Mouse (Mus musculus) T-helper 1 cell (primary cell): ENCODE measurements around the gene Gm44502.

ENCODE experiments used
- in situ Hi-C: fragments of 300-600 bp; cut with MboI, MseI; formaldehyde crosslinking; loops from one replicate; pipeline ENCODE4 v1.15.1; 2025; ENCODE audit warnings: high pct_unique_total_duplicates

Gm44502 gene

GRCm38 (mm10) chr15:89402471-89402870 lies 27.0 kb downstream of the Gm44502 start:
- in situ Hi-C loops = no loop called here

- in situ Hi-C loops = no loop called here
Measured at GRCm38 (mm10) chr15:89399716-89400115, 29.8 kb downstream of the Gm44502 start.

GRCm38 (mm10) chr15:89398146-89398545 lies 31.4 kb downstream of the Gm44502 start:
- in situ Hi-C loops = no loop called here

DNA sequence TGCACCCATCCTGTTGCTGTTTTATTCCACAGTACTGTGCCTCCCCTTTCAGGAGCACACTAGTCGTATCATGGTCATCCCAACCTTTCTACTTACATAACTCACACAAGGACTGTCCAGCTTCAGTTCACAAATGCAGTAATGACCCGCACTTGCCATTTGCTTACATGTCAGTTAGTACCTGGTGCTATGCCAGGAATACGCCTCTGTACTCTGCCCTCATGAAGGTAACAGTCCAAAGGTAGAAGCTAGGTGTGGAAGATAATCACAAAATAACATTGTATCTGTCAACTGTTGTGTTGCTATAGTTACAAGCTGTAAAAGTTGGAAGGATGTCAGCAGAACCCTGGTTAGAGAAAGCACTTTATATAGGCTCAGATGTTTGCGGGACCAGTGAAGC lies 32.6 kb downstream of the Gm44502 start:
- in situ Hi-C loops = no loop called here

DNA sequence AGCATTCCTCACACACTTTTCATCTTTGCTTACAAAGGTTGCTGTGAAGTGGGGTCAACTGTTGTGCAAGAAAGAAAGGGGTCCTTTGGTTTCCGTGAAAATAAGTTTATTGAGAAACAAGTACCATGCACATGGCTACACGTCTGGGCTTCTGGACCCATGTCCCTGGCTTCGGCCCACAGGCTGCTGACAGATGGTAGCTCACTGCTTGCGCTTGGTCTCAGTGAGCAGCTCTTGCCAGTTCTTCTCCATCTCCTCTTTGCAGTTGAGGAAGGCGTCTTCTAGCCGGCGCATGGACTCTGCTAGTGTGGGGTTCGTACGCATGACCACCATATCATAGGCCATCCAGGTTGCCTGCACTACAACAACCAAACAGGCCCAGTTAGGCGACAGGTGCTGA lies 39.4 kb downstream of the Gm44502 start:
- in situ Hi-C loops = no loop called here

DNA sequence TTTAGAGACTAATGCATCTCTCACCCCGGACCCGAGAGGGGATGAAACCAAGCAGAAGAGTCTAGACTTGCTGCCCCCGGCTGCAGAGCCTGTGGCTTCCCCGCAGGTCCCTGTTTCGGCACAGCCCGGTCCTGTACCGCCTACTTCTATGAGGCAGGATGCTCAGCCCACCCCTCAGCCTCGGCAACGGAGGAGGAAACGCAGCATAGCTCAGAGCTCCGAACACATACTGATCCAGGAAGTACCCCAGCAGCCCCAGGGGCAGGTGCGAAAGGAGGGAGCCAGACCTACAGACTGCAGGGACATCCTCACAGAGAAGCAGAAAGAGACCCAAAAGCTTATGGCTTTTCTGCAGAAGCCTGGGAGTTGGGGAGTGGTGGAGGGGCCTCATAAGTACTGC lies 42.4 kb downstream of the Gm44502 start:
- in situ Hi-C loops = no loop called here

DNA sequence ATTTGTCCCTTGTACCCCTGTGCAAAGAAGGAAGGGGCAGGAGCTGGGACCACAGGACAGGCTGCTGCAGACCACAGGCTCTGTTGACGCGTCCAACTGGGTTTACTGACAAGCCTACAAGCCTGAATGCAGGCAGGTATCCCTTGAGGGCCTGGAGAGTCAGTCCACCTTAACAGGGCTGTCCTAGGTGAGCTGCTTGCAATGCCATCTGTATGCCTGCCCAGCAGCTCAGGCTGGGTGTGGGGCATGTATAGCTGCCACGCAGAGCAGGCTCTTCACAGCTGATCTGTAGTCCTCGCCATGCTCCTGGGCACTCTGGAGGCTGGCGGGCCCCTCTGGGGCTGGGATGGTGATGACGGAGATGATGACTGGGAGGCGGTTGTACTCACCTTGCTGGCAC lies 44.9 kb downstream of the Gm44502 start, which contains the start of gene Klhdc7b:
Gene Klhdc7b, plus strand, starts transcription at position 301 of the 400 bp plus-strand sequence.
- in situ Hi-C loops = no loop called here

- in situ Hi-C loops = no loop called here
Measured at GRCm38 (mm10) chr15:89379429-89379828, 50.1 kb downstream of the Gm44502 start.

DNA sequence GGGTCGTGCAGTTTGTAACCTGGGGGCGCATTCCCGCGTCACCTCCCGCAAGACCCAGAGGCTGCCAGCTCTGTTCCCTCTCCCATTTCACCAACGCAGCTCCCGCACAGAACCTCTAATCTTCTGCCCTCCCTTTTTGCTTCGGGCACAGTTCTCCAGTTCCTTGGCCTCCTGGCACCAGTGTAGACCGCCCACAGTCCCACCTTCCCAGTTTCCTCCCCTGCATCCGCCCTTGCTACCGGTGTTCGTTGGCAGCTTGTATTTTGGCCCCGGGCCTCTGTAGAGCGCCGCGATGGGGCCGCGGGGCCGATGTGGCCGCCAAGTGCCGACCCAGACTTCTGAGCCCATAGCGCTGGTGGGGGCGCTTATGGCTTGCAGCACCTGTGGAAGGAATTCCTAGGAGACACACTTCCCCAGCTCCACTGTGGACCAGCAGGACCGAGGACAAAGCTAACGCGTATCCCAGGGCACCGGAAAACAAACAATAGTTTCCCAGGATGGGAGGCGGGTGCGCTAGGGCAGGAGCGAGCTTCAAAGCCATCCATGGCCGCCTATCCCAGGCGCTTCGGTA lies 50.6 kb downstream of the Gm44502 start, which contains the start of gene Odf3b:
Gene Odf3b, minus strand, starts transcription at position 452 of the 571 bp plus-strand sequence.
- in situ Hi-C loops = no loop called here

- in situ Hi-C loops = no loop called here
Measured at GRCm38 (mm10) chr15:89377938-89378828, 51.3 kb downstream of the Gm44502 start.

DNA sequence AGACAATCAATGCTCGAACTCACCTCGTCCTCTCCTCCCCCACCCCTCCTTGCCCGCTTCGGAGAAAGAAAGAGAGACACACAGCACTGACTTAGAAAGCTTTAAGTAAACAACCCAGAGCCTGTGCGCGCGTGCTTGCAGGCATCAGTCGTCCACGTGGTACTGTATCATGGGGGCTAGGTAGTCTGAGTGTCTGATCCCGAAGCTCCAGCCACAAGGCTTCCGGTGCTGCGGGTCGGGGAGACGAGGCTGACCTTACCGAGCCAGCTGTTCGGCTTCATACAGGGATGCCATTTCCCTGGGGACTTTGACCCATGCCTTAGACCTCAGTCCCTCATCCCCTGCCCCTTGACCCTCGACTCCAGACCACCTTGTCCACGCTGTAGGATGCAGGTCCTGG lies 52.1 kb downstream of the Gm44502 start:
- in situ Hi-C loops = no loop called here

- in situ Hi-C loops = no loop called here
Measured at GRCm38 (mm10) chr15:89376957-89377356, 52.5 kb downstream of the Gm44502 start, which contains the start of gene Tymp. Tymp (minus strand) TSS chr15:89377039.

DNA sequence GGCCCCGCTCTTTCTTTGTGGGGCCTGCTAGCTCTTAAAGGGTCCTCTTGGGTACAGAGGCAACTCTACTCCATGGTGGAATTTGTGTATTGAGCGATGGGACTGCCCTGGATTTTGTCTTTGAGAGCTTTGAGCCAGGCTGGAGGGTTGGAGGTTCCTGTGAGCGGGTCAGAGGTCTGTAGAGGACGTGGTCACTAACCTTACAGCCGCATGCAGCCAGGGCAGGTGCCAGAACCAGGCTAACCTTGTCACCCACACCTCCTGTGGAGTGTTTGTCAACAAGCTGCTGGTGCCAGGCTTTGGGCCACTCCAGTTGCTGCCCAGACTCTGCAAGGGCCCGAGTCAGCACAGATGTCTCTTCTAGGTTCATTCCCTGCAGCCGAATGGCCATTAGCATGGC lies 53.5 kb downstream of the Gm44502 start:
- in situ Hi-C loops = no loop called here

DNA sequence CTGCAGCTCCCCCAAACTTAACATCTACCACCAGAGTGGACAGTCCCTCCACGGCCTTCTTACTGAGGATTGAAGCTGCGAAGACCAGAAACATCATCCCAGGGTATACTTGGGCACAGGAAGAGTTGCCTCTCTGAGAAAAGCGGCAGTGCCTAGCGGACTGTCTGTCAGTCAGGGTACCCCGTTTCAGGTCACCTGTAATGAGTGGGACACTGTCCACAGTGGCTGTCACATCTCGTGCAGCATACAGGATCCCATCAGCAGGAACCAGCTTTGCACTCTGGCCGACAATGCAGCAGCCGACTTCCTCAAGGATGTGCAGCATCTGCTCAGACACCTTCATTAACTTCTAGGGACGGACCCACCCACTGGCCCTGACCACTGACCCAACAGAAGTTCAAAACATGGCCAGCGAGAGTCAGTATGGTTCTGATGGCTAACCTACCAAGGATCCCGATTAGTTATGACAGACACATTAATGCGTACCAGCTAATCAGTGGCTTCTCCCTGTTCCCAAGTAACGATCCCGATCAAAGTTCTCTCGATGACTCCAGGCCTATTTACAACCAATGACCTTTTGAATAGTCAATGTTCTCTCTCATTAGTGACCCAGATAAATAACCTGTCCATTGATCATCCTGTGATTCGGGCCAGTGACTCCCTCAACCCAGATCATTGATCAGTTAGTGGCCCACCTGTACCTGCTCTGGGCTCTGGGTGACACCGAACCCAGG lies 54.5 kb downstream of the Gm44502 start:
- in situ Hi-C loops = loop anchor here (5.0 kb wide), 1 partner anchor 52 kb away; the partner anchor contains the start of genes C730034F03Rik, Chkb, Cpt1b and Gm44502

GRCm38 (mm10) chr15:89374340-89374739 lies 55.2 kb downstream of the Gm44502 start:
- in situ Hi-C loops = loop anchor here (5.0 kb wide), 1 partner anchor 53 kb away; the partner anchor contains the start of genes C730034F03Rik, Chkb, Cpt1b and Gm44502

DNA sequence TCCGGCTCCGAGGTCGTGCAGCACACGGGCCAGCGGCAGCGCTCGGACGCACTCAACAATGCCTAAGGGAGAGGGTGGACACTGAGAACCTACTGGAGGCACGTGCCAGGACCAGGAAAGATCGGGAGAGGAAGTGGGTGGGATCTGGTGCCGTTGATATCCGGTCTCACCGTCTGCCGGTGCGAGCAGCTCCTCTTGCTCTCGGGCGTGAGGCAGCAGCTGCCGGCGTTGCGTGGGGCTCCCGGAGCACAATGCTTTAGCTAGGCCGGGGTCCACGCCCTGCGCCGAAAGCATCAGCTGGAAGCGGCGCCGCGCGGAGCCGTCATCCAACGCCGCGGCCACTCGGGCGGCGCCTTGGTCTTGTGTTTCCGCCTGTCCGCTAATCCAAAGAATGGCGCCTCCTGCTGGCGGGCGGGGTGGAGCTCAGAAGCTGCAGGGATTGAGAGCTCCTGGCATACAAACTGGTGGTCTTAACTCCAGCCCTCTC lies 55.7 kb downstream of the Gm44502 start, which contains the start of gene Sco2:
Gene Sco2, minus strand, starts transcription at position 85 of the 487 bp plus-strand sequence.
- in situ Hi-C loops = loop anchor here (5.0 kb wide), 1 partner anchor 53 kb away; the partner anchor contains the start of genes C730034F03Rik, Chkb, Cpt1b and Gm44502

GRCm38 (mm10) chr15:89373027-89373761 lies 56.3 kb downstream of the Gm44502 start:
- in situ Hi-C loops = loop anchor here (5.0 kb wide), 1 partner anchor 54 kb away; the partner anchor contains the start of genes C730034F03Rik, Chkb, Cpt1b and Gm44502

DNA sequence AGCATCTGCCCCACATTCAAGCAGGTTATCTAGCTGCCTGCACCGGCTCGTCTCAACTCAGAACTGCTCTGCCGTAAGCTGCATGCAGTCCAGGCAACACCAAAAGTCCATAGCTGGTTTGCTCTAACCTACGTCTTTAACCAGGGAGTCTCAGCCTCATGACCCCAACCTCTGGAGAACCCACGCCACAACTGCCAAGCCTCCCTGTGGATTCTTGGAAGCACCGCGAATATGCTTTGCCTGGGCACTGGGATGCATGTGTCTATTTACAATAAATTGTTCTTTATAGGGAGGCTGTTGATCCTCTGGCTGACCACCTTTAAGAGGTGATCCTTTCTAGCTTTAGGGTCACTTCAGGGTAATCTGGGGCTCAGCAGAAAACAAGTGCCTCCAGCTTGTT lies 57.0 kb downstream of the Gm44502 start:
- in situ Hi-C loops = loop anchor here (5.0 kb wide), 1 partner anchor 55 kb away; the partner anchor contains the start of genes C730034F03Rik, Chkb, Cpt1b and Gm44502

DNA sequence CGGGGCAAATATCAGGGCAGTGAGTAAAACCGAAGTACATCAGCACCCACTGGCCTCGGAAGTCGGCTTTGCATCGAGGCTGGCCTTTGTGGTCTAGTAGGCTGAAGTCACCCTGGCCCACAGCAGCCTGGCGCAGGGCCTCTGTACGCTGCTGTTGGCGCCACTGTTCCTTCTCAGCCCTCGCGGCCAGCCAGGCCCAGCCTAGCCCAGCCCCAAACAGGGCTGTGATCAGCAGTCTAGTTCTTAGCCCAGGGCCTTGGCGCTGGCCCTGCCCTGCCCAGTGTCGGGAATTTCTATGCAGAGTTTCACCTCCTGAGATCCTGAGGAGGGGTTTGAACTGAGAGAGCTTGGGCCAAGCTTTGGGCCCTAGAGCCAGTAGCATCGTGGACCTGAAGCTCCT lies 57.4 kb downstream of the Gm44502 start:
- in situ Hi-C loops = loop anchor here (5.0 kb wide), 1 partner anchor 55 kb away; the partner anchor contains the start of genes C730034F03Rik, Chkb, Cpt1b and Gm44502
